Mouse (Mus musculus): ENCODE data around the gene Slc25a26. TPM values are rescaled to one million over a fixed set of nuclear protein-coding genes. Genes with fewer than 3 reads are reported as not detected.

The Slc25a26 gene
- polyA plus RNA-seq, 1 experiment: 9.5 TPM

GRCm38 (mm10) chr6:94651541-94651940, 151.4 kb downstream of the Slc25a26 start:
- Histone ChIP-seq H3K27ac (ENCODE audit: control insufficient read depth, insufficient read depth, low read length) (peak overlapping the region; percentile 3; the same call in 1 of the 2 replicates), H3K4me3 (ENCODE audit: control insufficient read depth, insufficient read depth, low read length) (no peak overlapping the region), H3K4me1 (replicated peaks; ENCODE audit: control insufficient read depth, insufficient read depth, low read length) (peaks cover 57% of the 10 kb centered on the region), H3K36me3 (ENCODE audit: control insufficient read depth, insufficient read depth, low read length) (no peaks in the 10 kb centered on the region), H3K27me3 (ENCODE audit: control insufficient read depth, insufficient read depth, low read length) (no peaks in the 10 kb centered on the region)
- 64% methylated on average over 17 of the region's 17 CpGs for WGBS
- TF ChIP-seq CTCF (IDR thresholded peaks at IDR 0.05; ENCODE audit: borderline replicate concordance, control insufficient read depth, extremely low read depth, insufficient read depth, low read length, poor library complexity): no peak
- TF ChIP-seq POLR2A (IDR thresholded peaks at IDR 0.05; ENCODE audit: control insufficient read depth, extremely low read depth, insufficient read depth, low read length, poor library complexity): no peak
- peak; percentile 45 for DNase-seq

GRCm38 (mm10) chr6:94652659-94653213, 152.6 kb downstream of the Slc25a26 start:
- peaks cover 47% of the 10 kb centered on the region for H3K4me1 ChIP-seq (replicated peaks; ENCODE audit: control insufficient read depth, insufficient read depth, low read length)
- TF ChIP-seq POLR2A (IDR thresholded peaks at IDR 0.05; ENCODE audit: control insufficient read depth, extremely low read depth, insufficient read depth, low read length, poor library complexity) (no peak), CTCF (IDR thresholded peaks at IDR 0.05; ENCODE audit: borderline replicate concordance, control insufficient read depth, extremely low read depth, insufficient read depth, low read length, poor library complexity) (no peak)
- H3K27me3 ChIP-seq (ENCODE audit: control insufficient read depth, insufficient read depth, low read length): no peaks in the 10 kb centered on the region
- no peak for DNase-seq
- H3K36me3 ChIP-seq (ENCODE audit: control insufficient read depth, insufficient read depth, low read length): no peaks in the 10 kb centered on the region
- H3K4me3 ChIP-seq (ENCODE audit: control insufficient read depth, insufficient read depth, low read length): no peak overlapping the region
- H3K27ac ChIP-seq (ENCODE audit: control insufficient read depth, insufficient read depth, low read length): no peak overlapping the region
- WGBS: 96% methylated on average over 6 of the region's 6 CpGs

- TF ChIP-seq POLR2A (IDR thresholded peaks at IDR 0.05; ENCODE audit: control insufficient read depth, extremely low read depth, insufficient read depth, low read length, poor library complexity): no peak
- no peak for TF ChIP-seq CTCF (IDR thresholded peaks at IDR 0.05; ENCODE audit: borderline replicate concordance, control insufficient read depth, extremely low read depth, insufficient read depth, low read length, poor library complexity)
- H3K27ac ChIP-seq (ENCODE audit: control insufficient read depth, insufficient read depth, low read length): no peak overlapping the region
- WGBS: 89% methylated on average over 10 of the region's 10 CpGs
Measured at GRCm38 (mm10) chr6:94653388-94654316, 153.5 kb downstream of the Slc25a26 start.

More at GRCm38 (mm10) chr6:94653388-94654316, 153.5 kb downstream of the Slc25a26 start:
- no peak for DNase-seq
- no peaks in the 10 kb centered on the region for H3K27me3 ChIP-seq (ENCODE audit: control insufficient read depth, insufficient read depth, low read length)
- H3K4me1 ChIP-seq (replicated peaks; ENCODE audit: control insufficient read depth, insufficient read depth, low read length): peaks cover 38% of the 10 kb centered on the region
- 0 out of 2 replicates have a peak, but pooled peaks cover 3% of the 10 kb centered on the region for H3K36me3 ChIP-seq (ENCODE audit: control insufficient read depth, insufficient read depth, low read length)
- H3K4me3 ChIP-seq (ENCODE audit: control insufficient read depth, insufficient read depth, low read length): no peak overlapping the region

Other genes with a start within 250 kb of the Slc25a26 start
- gene Magi1, start 216.4 kb upstream of the Slc25a26 start, polyA plus RNA-seq (2012; rRNA removed): 1.8 and 2.1 TPM in 2 replicates
- 58.7 and 62.1 TPM in 2 replicates for gene Lrig1, start 199.8 kb downstream of the Slc25a26 start, polyA plus RNA-seq (2012; rRNA removed)

All from thymus, adult 2 months (tissue).